Mouse (Mus musculus): ENCODE measurements around the gene Prpf8.

- TF ChIP-seq MAFK (IDR thresholded peaks at IDR 0.05; ENCODE audit: insufficient read depth, low read depth, low read length) (no peak), ZNF384 (IDR thresholded peaks at IDR 0.05; ENCODE audit: low read depth, low read length) (no peak), CHD2 (IDR thresholded peaks at IDR 0.05; ENCODE audit: low read depth, low read length) (no peak), HCFC1 (IDR thresholded peaks at IDR 0.05; ENCODE audit: borderline replicate concordance, insufficient read depth, low read length) (no peak), ZC3H11A (IDR thresholded peaks at IDR 0.05; ENCODE audit: borderline replicate concordance, low read depth, low read length) (no peak)
Observed at GRCm38 (mm10) chr11:75519834-75520633, 33.4 kb downstream of the Prpf8 start.
